Mouse (Mus musculus) small intestine, adult 2 months (tissue): ENCODE measurements around the gene Cmip. TPM values are rescaled to one million over a fixed set of nuclear protein-coding genes. Genes with fewer than 3 reads are reported as not detected.

ENCODE experiments used
- H3K27ac ChIP-seq: fragments of 200-500 bp; 2 replicates; pipeline ENCODE4 v1.5.1; 2012; ENCODE audit warnings: low read depth, low read length, control low read depth, inconsistent platforms; ENCODE audit not compliant: insufficient read depth
- H3K27me3 ChIP-seq: fragments of 200-500 bp; 2 replicates; pipeline ENCODE4 v1.6.1; 2012; ENCODE audit warnings: mild to moderate bottlenecking, moderate library complexity, low read length, inconsistent platforms; ENCODE audit not compliant: control insufficient read depth, insufficient read depth
- H3K36me3 ChIP-seq: fragments of 200-500 bp; 2 replicates; pipeline ENCODE4 v1.6.1; 2012; ENCODE audit warnings: mild to moderate bottlenecking, low read length, control low read depth, inconsistent platforms; ENCODE audit not compliant: control insufficient read depth, insufficient read depth
- H3K4me1 ChIP-seq: fragments of 200-500 bp; 2 replicates; pipeline ENCODE4 v1.6.1; 2012; ENCODE audit warnings: low read length, inconsistent platforms, mixed read lengths; ENCODE audit not compliant: control insufficient read depth, insufficient read depth, insufficient read length
- H3K4me3 ChIP-seq: fragments of 200-500 bp; 2 replicates; pipeline ENCODE4 v1.5.1; 2012; ENCODE audit warnings: low read depth, mild to moderate bottlenecking, control low read depth, inconsistent platforms, low read length, moderate library complexity
- CTCF ChIP-seq: fragments of 200-500 bp; IDR thresholded peaks from 2 replicates; pipeline ENCODE4 v1.5.1; 2012; ENCODE audit warnings: low read depth, mild to moderate bottlenecking, control low read depth, inconsistent platforms, low read length, moderate library complexity, mixed read lengths; ENCODE audit not compliant: insufficient replicate concordance, insufficient read length; ENCODE audit errors: extremely low read depth
- POLR2A ChIP-seq: fragments of 200-500 bp; IDR thresholded peaks from 2 replicates; pipeline ENCODE4 v1.6.1; 2012; ENCODE audit warnings: low read depth, mild to moderate bottlenecking, control low read depth, inconsistent platforms, low read length, moderate library complexity
- WGBS: fragments of 180-500 bp; shearing (Covaris S2); methylation state at CpG from one replicate; pipeline ENCODE4 v1.1.7; 2018; 5-methylcytosine and 5-hydroxymethylcytosine counted together
- polyA plus RNA-seq: library from polyadenylated mRNA; depleted of rRNA; stranded (reverse); fragments of >200 nt; gene quantifications from 2 replicates; pipeline ENCODE4 v1.2.3, GENCODE M21; 2012

The Cmip gene
- polyA plus RNA-seq, 1 experiment: 129 TPM

- H3K27ac ChIP-seq: no peak overlapping the region
- no peak overlapping the region for H3K4me3 ChIP-seq
- H3K4me1 ChIP-seq: peaks cover 6% of the 10 kb centered on the region
- 86% methylated on average over 16 of the region's 16 CpGs for WGBS
- TF ChIP-seq POLR2A (no peak), CTCF (no peak)
- H3K36me3 ChIP-seq: peaks cover 20% of the 10 kb centered on the region
- H3K27me3 ChIP-seq: no peaks in the 10 kb centered on the region
These were observed 120.1 kb downstream of the Cmip start for GRCm38 (mm10) chr8:117376997-117377396.

- no peak overlapping the region for H3K27ac ChIP-seq
- H3K4me1 ChIP-seq: no peaks in the 10 kb centered on the region; the same call in 1 of the 2 replicates
- 66% methylated on average over 7 of the region's 7 CpGs for WGBS
- no peak overlapping the region for H3K4me3 ChIP-seq
- H3K27me3 ChIP-seq: no peaks in the 10 kb centered on the region
- peaks cover 23% of the 10 kb centered on the region for H3K36me3 ChIP-seq
- TF ChIP-seq POLR2A: no peak
- TF ChIP-seq CTCF: no peak
These were observed 121.8 kb downstream of the Cmip start for GRCm38 (mm10) chr8:117378625-117379024.

- Histone ChIP-seq H3K4me3 (no peak overlapping the region), H3K4me1 (no peaks in the 10 kb centered on the region; the same call in 1 of the 2 replicates), H3K27me3 (no peaks in the 10 kb centered on the region), H3K36me3 (peaks cover 23% of the 10 kb centered on the region), H3K27ac (no peak overlapping the region)
- TF ChIP-seq POLR2A (no peak), CTCF (0 out of 2 replicates have a peak, but pooled peaks have one; percentile 28)
- WGBS: 68% methylated on average over 10 of the region's 10 CpGs
These were observed 122.3 kb downstream of the Cmip start for GRCm38 (mm10) chr8:117379131-117379530.

GRCm38 (mm10) chr8:117380796-117381195 is 123.9 kb downstream of the Cmip start:
- Histone ChIP-seq H3K27me3 (no peaks in the 10 kb centered on the region), H3K4me3 (no peak overlapping the region), H3K36me3 (peaks cover 28% of the 10 kb centered on the region), H3K27ac (no peak overlapping the region), H3K4me1 (no peaks in the 10 kb centered on the region; the same call in 1 of the 2 replicates)
- TF ChIP-seq CTCF: no peak
- TF ChIP-seq POLR2A: no peak
- 67% methylated on average over 8 of the region's 8 CpGs for WGBS

- TF ChIP-seq POLR2A: no peak
- TF ChIP-seq CTCF: peak; percentile 59; the same call in 1 of the 2 replicates
- Histone ChIP-seq H3K27ac (no peak overlapping the region), H3K4me1 (peaks cover 7% of the 10 kb centered on the region), H3K36me3 (peaks cover 13% of the 10 kb centered on the region; the same call in 1 of the 2 replicates), H3K27me3 (no peaks in the 10 kb centered on the region), H3K4me3 (no peak overlapping the region)
- WGBS: 70% methylated on average over 2 of the region's 2 CpGs
These were observed 129.3 kb downstream of the Cmip start for GRCm38 (mm10) chr8:117386142-117386541.

GRCm38 (mm10) chr8:117387642-117388041 is 130.8 kb downstream of the Cmip start:
- H3K4me1 ChIP-seq: peaks cover 7% of the 10 kb centered on the region
- H3K27me3 ChIP-seq: no peaks in the 10 kb centered on the region
- 0 out of 2 replicates have a peak overlapping the region, but pooled peaks have one; percentile 12 for H3K27ac ChIP-seq
- no peak overlapping the region for H3K4me3 ChIP-seq
- H3K36me3 ChIP-seq: peaks cover 13% of the 10 kb centered on the region
- no peak for TF ChIP-seq CTCF
- TF ChIP-seq POLR2A: no peak
- 71% methylated on average over 10 of the region's 10 CpGs for WGBS

- no peak overlapping the region for H3K4me3 ChIP-seq
- WGBS: 45% methylated on average over 8 of the region's 8 CpGs
- H3K27ac ChIP-seq: no peak overlapping the region
These were observed 131.5 kb downstream of the Cmip start for GRCm38 (mm10) chr8:117388370-117388769.

GRCm38 (mm10) chr8:117393853-117394252 is 137.0 kb downstream of the Cmip start:
- no peak overlapping the region for H3K4me3 ChIP-seq
- peaks cover 6% of the 10 kb centered on the region for H3K36me3 ChIP-seq
- WGBS: 77% methylated on average over 6 of the region's 6 CpGs
- no peak overlapping the region for H3K27ac ChIP-seq
- no peaks in the 10 kb centered on the region for H3K27me3 ChIP-seq
- no peaks in the 10 kb centered on the region for H3K4me1 ChIP-seq
- TF ChIP-seq CTCF: no peak

More at GRCm38 (mm10) chr8:117388370-117388769, 131.5 kb downstream of the Cmip start:
- H3K4me1 ChIP-seq: peaks cover 7% of the 10 kb centered on the region
- no peak for TF ChIP-seq CTCF
- no peak for TF ChIP-seq POLR2A
- H3K27me3 ChIP-seq: no peaks in the 10 kb centered on the region
- H3K36me3 ChIP-seq: peaks cover 10% of the 10 kb centered on the region
